Mouse (Mus musculus): ENCODE measurements around the gene Tm9sf2. TPM values are rescaled to one million over a fixed set of nuclear protein-coding genes. Genes with fewer than 3 reads are reported as not detected.

Tm9sf2 gene
- polyA plus RNA-seq (2012; rRNA removed; ENCODE audit: low replicate concordance), result 386 and 1,295 TPM in 2 replicates

DNA sequence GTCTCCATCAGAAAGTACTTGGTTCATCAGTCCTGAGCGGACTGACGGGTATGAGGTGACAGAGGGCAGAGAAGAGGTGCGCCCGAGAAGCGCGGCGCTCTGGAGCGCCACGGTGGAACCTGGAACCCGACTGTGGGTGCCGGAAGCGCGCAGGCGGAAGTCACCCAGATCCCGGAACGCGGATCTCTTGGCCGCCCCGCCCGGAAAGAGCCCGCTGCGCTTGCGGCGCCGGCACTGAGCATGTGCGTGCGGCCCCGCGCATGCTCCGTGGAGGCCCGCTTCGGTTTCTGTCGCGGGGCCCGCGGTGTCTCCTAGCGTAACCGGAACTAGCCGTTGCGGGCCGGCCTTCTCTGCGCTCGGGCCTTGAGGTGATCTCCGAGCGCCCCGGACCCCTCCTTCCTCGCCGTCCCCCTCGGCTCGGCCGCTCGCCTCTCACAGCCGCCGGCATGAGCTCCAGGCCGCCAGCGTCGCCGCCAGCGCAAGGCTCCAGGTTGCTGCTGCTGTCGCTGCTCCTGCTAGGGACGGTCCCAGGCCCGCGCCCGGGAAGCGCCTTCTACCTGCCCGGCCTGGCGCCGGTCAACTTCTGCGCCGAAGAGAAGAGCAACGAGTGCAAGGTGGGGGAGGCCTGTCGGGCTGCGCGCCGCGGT lies at the start of gene Tm9sf2:
Gene Tm9sf2 (plus strand): TSS at position 217 of the 647 bp plus-strand sequence.

DNA sequence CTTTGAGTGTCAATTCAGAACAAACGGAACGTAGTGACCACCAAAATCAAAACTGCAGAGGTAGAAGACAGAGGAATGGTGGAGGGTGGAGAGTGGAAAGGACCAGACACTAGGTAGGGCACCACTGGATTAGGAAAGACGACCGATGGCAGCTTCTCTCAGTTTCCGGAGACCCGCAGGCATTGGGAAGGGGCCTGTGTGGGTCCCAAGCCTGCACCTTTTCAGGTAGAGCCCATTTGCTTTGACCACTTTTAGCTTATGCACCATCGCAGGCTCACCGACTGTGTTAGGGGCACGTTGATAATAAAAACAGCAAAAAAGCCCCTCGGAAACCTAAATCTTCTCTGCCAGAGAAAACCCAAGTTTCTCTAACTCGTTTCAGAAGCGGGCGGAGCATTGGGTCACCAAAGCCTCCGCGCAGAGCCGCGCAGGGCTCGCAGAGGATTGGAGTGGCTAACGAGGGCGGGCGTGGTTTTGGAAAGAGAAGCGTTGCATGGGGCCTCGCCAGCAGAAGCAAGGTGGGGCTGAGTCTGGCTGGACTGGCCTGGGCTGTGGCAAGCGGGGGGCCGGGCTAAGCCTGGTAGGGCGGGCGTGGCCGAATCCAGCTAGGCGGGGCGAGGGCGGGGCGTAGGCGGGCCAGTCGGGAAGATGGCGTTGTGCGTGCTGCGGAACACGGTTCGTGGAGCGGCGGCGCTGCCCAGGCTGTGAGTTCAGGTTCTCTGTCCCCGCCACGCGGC lies 74.4 kb downstream of the Tm9sf2 start, which contains the start of gene Clybl:
Gene Clybl (plus strand): TSS at position 627 of the 737 bp plus-strand sequence.

Other genes starting within 250 kb of the Tm9sf2 start
- 59.3 and 69.0 TPM in 2 replicates for gene Ubac2, start 228.4 kb upstream of the Tm9sf2 start, polyA plus RNA-seq (2012; rRNA removed; ENCODE audit: low replicate concordance)
- 2.4 and 6.6 TPM in 2 replicates for gene Gpr18, start 191.3 kb upstream of the Tm9sf2 start, polyA plus RNA-seq (2012; rRNA removed; ENCODE audit: low replicate concordance)
- gene Gpr183, start 141.8 kb upstream of the Tm9sf2 start, polyA plus RNA-seq (2012; rRNA removed; ENCODE audit: low replicate concordance), result 0.23 and 0.63 TPM in 2 replicates
- 0.32 TPM in 1 of 2 replicates, not detected in the other for gene Timm8a2, start 72.4 kb upstream of the Tm9sf2 start, polyA plus RNA-seq (2012; rRNA removed; ENCODE audit: low replicate concordance)
- gene Clybl, start 74.7 kb downstream of the Tm9sf2 start, polyA plus RNA-seq (2012; rRNA removed; ENCODE audit: low replicate concordance), result 2.3 and 2.4 TPM in 2 replicates